Mouse (Mus musculus): ENCODE data around the gene Slc25a35.
"Not testable (repeated sequence)": the region's sequence is repeated elsewhere in the genome, so short reads cannot be mapped to it uniquely, and the experiment has no call there.

The Slc25a35 gene

DNA sequence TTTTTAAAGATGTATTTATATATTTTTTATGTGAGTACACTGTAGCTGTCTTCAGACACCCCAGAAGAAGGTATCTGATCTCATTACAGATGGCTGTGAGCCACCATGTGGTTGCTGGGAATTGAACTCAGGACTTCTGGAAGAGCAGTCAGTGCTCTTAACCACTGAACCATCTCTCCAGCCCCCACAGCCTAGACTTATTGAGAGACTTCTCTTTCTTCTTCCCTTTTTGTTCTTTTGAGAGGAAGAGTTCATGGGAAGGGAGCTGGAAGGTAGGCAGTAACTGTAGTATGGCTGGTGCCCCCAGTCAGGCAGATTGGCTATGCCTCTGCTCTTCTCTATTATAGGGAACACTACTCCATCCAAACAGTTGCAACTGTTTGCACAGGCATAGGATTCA, 38.6 kb downstream of the Slc25a35 start:
- DNase-seq (ENCODE audit: low spot score in 2 of 2), result not testable (repeated sequence)

DNA sequence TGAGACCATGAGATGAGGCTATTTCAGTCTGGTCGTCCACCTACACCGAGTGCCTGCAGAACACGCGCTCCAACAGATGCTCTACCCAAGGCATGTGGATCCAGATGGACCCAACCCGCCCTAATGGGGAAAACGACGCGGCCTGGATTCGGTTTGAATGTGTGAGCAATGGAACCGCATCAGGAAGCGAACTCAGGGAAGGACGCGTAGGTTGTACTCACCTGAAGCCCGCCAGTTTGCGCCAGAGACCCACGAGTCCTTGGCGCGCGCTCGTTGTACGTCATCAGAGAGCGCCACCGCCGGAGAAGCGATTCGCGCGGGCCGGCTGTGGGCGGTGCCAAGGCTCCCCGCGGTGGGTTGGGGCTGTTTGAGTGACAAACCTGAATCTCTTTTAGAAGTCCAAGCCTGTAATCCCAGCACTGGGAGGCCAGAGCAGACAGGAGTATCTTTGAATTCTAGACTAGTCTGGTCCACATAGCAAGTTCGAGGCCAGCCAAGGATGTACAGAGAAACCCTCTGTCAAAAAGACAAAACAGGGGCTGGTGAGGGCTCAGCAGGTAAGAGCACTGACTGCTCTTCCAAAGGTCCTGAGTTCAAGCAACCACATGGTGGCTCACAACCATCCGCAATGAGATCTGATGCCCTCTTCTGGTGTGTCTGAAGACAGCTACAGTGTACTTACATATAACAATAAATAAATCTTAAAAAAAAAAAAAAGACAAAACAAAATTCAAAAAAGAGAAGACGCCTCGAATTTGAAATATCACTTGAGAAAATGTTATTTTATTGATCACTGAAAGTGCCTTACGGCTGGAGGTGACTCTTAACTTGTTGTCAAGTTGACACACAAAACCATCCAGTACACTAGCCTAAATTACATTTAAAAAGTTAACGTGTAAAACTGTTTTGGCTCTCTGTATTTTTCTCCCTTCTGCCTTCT, 40.5 kb downstream of the Slc25a35 start, which contains the start of gene Pfas:
Gene Pfas (minus strand): TSS at position 279 of the 940 bp plus-strand sequence.
- peak; percentile 83 to 88 for DNase-seq (ENCODE audit: low spot score in 2 of 2)

DNA sequence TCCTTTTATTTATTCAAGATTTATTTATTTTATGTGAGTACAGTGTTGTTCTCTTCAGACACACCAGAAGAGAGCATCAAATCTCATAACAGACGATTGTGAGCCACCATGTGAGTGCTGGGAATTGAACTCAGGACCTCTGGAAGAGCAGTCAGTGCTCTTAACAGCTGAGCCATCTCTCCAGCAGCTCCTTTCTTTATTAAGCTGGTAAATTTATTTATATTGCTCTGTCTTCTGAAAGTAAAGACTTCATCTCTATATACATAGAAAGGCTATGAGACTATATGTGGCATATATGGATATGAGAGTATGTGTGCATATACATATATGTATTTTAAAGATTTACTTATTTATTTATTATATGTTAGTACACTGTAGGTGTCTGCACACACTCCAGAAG, 41.6 kb downstream of the Slc25a35 start:
- no peak for DNase-seq (ENCODE audit: low spot score in 2 of 2)

DNA sequence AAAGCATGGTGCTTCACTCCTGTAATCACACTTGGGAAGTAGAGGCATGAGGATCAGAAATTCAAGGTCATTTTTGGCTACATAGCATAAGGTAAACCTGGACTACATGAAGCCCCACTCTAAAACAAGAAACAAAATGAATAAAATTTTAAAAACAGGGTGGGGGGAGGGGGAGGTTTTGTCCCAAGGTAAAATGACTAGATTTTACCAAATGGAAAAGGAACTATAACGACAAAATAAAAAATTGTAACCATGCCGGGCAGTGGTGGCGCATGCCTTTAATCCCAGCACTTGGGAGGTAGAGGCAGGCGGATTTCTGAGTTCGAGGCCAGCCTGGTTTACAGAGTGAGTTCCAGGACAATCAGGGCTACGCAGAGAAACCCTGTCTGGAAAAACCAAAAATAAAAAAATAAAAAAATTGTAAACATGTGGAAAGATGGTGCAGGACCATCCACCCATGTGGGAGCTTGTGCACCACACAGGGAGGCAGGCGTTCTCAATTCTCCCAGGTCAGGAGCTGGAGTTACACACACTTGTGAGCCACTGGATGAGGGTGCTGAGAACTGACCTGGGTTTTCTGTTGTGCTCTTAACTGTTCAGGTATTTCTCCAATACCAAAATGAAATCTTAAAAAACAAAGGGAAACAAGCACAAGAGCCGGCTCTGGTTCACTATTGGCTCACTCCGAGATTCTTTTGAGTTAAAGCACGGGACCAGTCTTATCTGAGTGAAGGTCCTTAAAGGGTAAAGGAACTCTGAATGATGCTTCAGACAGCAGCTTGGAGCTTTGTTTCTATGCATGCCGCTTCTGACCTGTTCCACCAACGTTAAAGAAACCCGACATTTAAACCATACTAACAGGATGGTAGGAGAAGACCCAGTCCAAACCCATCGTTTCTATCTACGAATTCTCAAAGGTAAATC, 42.7 kb downstream of the Slc25a35 start:
- DNase-seq (ENCODE audit: low spot score in 2 of 2), result no peak

DNA sequence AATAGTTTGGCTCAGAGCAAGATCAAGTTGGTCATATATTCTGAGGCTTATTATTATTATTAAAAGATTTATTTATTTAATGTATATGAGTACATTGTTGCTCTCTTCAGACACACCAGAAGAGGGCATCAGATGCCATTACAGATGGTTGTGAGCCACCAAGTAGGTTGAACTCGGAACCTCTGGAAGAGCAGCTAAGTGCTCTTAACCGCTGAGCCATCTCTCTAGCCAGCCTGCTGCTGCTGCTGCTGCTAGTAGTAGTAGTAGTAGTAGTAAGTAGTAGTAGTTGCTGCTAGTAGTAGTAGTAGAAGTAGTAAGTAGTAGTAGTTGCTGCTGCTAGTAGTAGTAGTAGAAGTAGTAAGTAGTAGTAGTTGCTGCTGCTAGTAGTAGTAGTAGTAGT, 43.5 kb downstream of the Slc25a35 start:
- DNase-seq (ENCODE audit: low spot score in 2 of 2), result not testable (repeated sequence)

DNA sequence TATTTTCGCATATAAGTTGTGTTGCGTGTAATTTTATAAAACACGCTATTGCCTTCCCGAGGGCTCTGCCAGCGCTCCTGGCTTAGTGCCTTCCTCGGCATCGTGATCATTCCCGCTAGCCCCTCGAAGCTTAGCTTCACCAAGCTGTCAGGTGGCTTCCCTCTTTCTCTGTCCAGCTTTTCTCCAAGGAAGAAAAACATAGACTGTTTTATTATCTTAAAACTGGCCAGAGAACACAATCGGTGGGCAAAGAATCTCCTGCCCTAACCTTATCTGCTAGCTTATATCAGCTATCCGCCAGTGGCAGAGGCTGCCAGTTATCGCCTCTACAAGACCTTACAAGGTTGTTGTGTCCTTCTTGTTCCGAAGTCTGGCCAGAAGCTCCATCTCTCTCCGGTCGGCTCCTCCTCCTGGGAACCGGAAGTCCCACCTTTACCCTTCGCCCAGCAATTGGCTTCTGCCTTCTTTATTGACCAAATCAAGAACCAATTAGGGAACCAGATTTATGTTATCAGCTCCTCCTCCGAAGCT, 44.2 kb downstream of the Slc25a35 start:
- DNase-seq (ENCODE audit: low spot score in 2 of 2), result peak; percentile 82 to 88

DNA sequence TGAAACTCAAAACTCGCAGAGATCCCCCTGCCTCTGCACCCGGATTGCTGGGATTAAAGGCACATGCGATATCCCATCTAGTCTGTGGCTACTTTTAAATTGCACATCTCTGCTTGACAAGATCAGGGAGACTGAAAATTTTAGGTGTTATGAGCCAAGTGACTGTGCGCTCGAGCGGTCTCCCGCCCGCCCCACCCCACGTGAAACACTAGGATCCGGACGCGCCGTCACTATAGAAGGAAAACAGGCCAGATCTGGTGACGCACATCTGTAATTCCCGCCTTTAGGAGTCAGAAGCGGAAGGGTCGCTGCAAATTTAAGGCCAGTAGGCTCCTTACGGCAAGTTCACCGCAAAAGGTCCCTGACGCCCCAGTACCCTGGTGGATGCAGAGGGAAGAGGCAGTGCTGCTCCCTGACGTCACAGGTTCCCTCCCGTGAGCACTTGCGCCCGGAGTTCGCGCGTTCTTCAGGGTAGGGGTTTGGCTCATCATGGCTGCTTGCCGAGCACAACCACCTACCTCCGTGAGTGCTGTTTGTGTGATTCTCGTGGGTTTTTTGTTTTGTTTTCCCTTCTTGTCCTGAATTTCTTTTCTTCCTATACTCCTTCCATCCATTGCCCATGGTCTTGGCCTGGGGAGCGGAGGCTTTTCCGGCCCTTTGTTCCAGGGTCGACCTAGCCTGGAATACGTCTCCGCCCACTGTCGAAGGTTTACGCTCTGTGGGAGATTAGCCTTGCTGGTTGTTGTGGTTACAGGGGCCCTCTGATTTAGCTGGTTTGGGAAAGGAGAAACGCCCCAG, 47.9 kb downstream of the Slc25a35 start, which contains the start of gene Ctc1:
Gene Ctc1 (plus strand): TSS at position 268 of the 798 bp plus-strand sequence.
- peak; percentile 84 to 89 for DNase-seq (ENCODE audit: low spot score in 2 of 2)

DNA sequence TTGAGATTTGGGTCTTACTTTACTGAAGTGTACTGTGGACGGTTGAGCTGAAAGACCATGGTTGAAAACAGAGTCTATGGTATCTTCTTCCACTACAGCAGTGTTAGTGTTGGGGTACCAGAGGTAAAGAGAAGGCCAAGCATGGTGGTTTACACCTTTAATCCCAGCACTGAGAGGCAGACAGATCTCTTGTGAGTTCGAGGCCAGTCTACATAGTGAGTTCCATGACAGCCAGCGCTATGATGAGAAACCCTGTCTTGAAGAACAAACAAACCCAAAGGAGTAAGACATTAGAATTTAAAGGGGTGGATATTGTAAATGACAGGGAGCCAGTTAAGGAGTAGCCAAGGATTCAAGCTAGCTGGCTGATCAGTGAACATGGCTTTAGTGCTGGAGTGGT, 48.8 kb downstream of the Slc25a35 start:
- no peak for DNase-seq (ENCODE audit: low spot score in 2 of 2)

DNA sequence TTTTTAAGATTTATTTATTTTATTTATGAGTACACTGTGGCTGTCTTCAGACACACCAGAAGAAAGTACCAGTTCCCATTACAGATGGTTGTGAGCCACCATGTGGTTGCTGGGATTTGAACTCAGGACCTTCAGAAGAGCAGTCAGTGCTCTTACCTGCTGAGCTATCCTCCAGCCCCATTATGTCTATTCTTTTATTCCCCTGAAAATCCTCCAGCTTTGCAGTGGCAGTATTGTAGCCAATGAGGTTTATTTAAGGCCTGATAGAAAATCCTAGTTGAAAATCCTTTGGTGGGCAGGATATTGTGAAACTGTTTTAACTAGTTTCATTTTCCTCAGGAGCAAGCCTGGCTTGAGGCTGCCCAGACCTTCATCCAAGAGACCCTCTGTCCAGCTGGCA, 52.8 kb downstream of the Slc25a35 start:
- DNase-seq (ENCODE audit: low spot score in 2 of 2), result no peak

Data from urinary bladder, postnatal 36 days (tissue).